Mouse (Mus musculus): ENCODE results near the gene Nisch. TPM values are rescaled to one million over a fixed set of nuclear protein-coding genes. Genes with fewer than 3 reads are reported as not detected.

Nisch gene
- polyA plus RNA-seq, 1 experiment, result 157 TPM

- no peak overlapping the region for H3K4me3 ChIP-seq (ENCODE audit: low read depth, low read length)
- H3K4me1 ChIP-seq (ENCODE audit: control insufficient read depth, insufficient read depth, insufficient read length, low read length), result no peaks in the 10 kb centered on the region; the same call in 1 of the 2 replicates
- no peaks in the 10 kb centered on the region; the same call in none of the 2 replicates for H3K36me3 ChIP-seq (ENCODE audit: control insufficient read depth, insufficient read depth, low read length)
- no peaks in the 10 kb centered on the region for H3K27me3 ChIP-seq (ENCODE audit: control insufficient read depth, insufficient read depth, low read length)
- H3K27ac ChIP-seq (ENCODE audit: insufficient read depth, low read depth, low read length), result no peak overlapping the region
- TF ChIP-seq POLR2A (IDR thresholded peaks at IDR 0.05; ENCODE audit: low read depth, low read length), result no peak
- TF ChIP-seq CTCF (IDR thresholded peaks at IDR 0.05; ENCODE audit: extremely low read depth, insufficient read length, insufficient replicate concordance, low read depth, low read length), result no peak
- 94% methylated on average over 14 of the region's 14 CpGs for WGBS
These were observed 75.7 kb downstream of the Nisch start for GRCm38 (mm10) chr14:31141011-31141410.

GRCm38 (mm10) chr14:31140141-31140540 is 76.6 kb downstream of the Nisch start:
- H3K4me1 ChIP-seq (ENCODE audit: control insufficient read depth, insufficient read depth, insufficient read length, low read length), result no peaks in the 10 kb centered on the region; the same call in 1 of the 2 replicates
- H3K27me3 ChIP-seq (ENCODE audit: control insufficient read depth, insufficient read depth, low read length), result no peaks in the 10 kb centered on the region
- 88% methylated on average over 15 of the region's 15 CpGs for WGBS
- TF ChIP-seq CTCF (IDR thresholded peaks at IDR 0.05; ENCODE audit: extremely low read depth, insufficient read length, insufficient replicate concordance, low read depth, low read length) (no peak), POLR2A (IDR thresholded peaks at IDR 0.05; ENCODE audit: low read depth, low read length) (no peak)
- H3K4me3 ChIP-seq (ENCODE audit: low read depth, low read length), result no peak overlapping the region
- no peak overlapping the region for H3K27ac ChIP-seq (ENCODE audit: insufficient read depth, low read depth, low read length)
- no peaks in the 10 kb centered on the region; the same call in none of the 2 replicates for H3K36me3 ChIP-seq (ENCODE audit: control insufficient read depth, insufficient read depth, low read length)

GRCm38 (mm10) chr14:31139666-31140065 is 77.1 kb downstream of the Nisch start:
- no peak for TF ChIP-seq POLR2A (IDR thresholded peaks at IDR 0.05; ENCODE audit: low read depth, low read length)
- no peak for TF ChIP-seq CTCF (IDR thresholded peaks at IDR 0.05; ENCODE audit: extremely low read depth, insufficient read length, insufficient replicate concordance, low read depth, low read length)
- 82% methylated on average over 12 of the region's 12 CpGs for WGBS
- Histone ChIP-seq H3K4me1 (ENCODE audit: control insufficient read depth, insufficient read depth, insufficient read length, low read length) (no peaks in the 10 kb centered on the region; the same call in 1 of the 2 replicates), H3K27me3 (ENCODE audit: control insufficient read depth, insufficient read depth, low read length) (no peaks in the 10 kb centered on the region), H3K4me3 (ENCODE audit: low read depth, low read length) (no peak overlapping the region), H3K36me3 (ENCODE audit: control insufficient read depth, insufficient read depth, low read length) (no peaks in the 10 kb centered on the region; the same call in none of the 2 replicates), H3K27ac (ENCODE audit: insufficient read depth, low read depth, low read length) (no peak overlapping the region)

GRCm38 (mm10) chr14:31138897-31139429 is 77.8 kb downstream of the Nisch start:
- Histone ChIP-seq H3K27me3 (ENCODE audit: control insufficient read depth, insufficient read depth, low read length) (no peaks in the 10 kb centered on the region), H3K4me1 (ENCODE audit: control insufficient read depth, insufficient read depth, insufficient read length, low read length) (no peaks in the 10 kb centered on the region; the same call in 1 of the 2 replicates), H3K27ac (ENCODE audit: insufficient read depth, low read depth, low read length) (no peak overlapping the region), H3K4me3 (ENCODE audit: low read depth, low read length) (no peak overlapping the region), H3K36me3 (ENCODE audit: control insufficient read depth, insufficient read depth, low read length) (no peaks in the 10 kb centered on the region; the same call in none of the 2 replicates)
- no peak for TF ChIP-seq CTCF (IDR thresholded peaks at IDR 0.05; ENCODE audit: extremely low read depth, insufficient read length, insufficient replicate concordance, low read depth, low read length)
- TF ChIP-seq POLR2A (IDR thresholded peaks at IDR 0.05; ENCODE audit: low read depth, low read length), result no peak
- 89% methylated on average over 9 of the region's 9 CpGs for WGBS

GRCm38 (mm10) chr14:31138219-31138896 is 78.4 kb downstream of the Nisch start:
- 88% methylated on average over 32 of the region's 35 CpGs for WGBS
- TF ChIP-seq POLR2A (IDR thresholded peaks at IDR 0.05; ENCODE audit: low read depth, low read length), result no peak
- no peak for TF ChIP-seq CTCF (IDR thresholded peaks at IDR 0.05; ENCODE audit: extremely low read depth, insufficient read length, insufficient replicate concordance, low read depth, low read length)
- no peaks in the 10 kb centered on the region; the same call in 1 of the 2 replicates for H3K27me3 ChIP-seq (ENCODE audit: control insufficient read depth, insufficient read depth, low read length)
- no peaks in the 10 kb centered on the region; the same call in none of the 2 replicates for H3K36me3 ChIP-seq (ENCODE audit: control insufficient read depth, insufficient read depth, low read length)
- no peak overlapping the region for H3K4me3 ChIP-seq (ENCODE audit: low read depth, low read length)
- no peaks in the 10 kb centered on the region; the same call in 1 of the 2 replicates for H3K4me1 ChIP-seq (ENCODE audit: control insufficient read depth, insufficient read depth, insufficient read length, low read length)
- H3K27ac ChIP-seq (ENCODE audit: insufficient read depth, low read depth, low read length), result no peak overlapping the region

GRCm38 (mm10) chr14:31137791-31138190 is 79.0 kb downstream of the Nisch start:
- no peak for TF ChIP-seq CTCF (IDR thresholded peaks at IDR 0.05; ENCODE audit: extremely low read depth, insufficient read length, insufficient replicate concordance, low read depth, low read length)
- TF ChIP-seq POLR2A (IDR thresholded peaks at IDR 0.05; ENCODE audit: low read depth, low read length), result no peak
- Histone ChIP-seq H3K4me1 (ENCODE audit: control insufficient read depth, insufficient read depth, insufficient read length, low read length) (no peaks in the 10 kb centered on the region; the same call in 1 of the 2 replicates), H3K27ac (ENCODE audit: insufficient read depth, low read depth, low read length) (no peak overlapping the region), H3K27me3 (ENCODE audit: control insufficient read depth, insufficient read depth, low read length) (no peaks in the 10 kb centered on the region; the same call in 1 of the 2 replicates), H3K36me3 (ENCODE audit: control insufficient read depth, insufficient read depth, low read length) (no peaks in the 10 kb centered on the region; the same call in none of the 2 replicates), H3K4me3 (ENCODE audit: low read depth, low read length) (no peak overlapping the region)
- WGBS, result 90% methylated on average over 11 of the region's 11 CpGs

GRCm38 (mm10) chr14:31137281-31137595 is 79.5 kb downstream of the Nisch start:
- Histone ChIP-seq H3K4me3 (ENCODE audit: low read depth, low read length) (no peak overlapping the region), H3K4me1 (ENCODE audit: control insufficient read depth, insufficient read depth, insufficient read length, low read length) (no peaks in the 10 kb centered on the region; the same call in 1 of the 2 replicates), H3K27me3 (ENCODE audit: control insufficient read depth, insufficient read depth, low read length) (no peaks in the 10 kb centered on the region; the same call in 1 of the 2 replicates), H3K36me3 (ENCODE audit: control insufficient read depth, insufficient read depth, low read length) (no peaks in the 10 kb centered on the region; the same call in none of the 2 replicates), H3K27ac (ENCODE audit: insufficient read depth, low read depth, low read length) (no peak overlapping the region)
- TF ChIP-seq POLR2A (IDR thresholded peaks at IDR 0.05; ENCODE audit: low read depth, low read length) (no peak), CTCF (IDR thresholded peaks at IDR 0.05; ENCODE audit: extremely low read depth, insufficient read length, insufficient replicate concordance, low read depth, low read length) (no peak)
- 90% methylated on average over 10 of the region's 10 CpGs for WGBS
